Mouse (Mus musculus) neural tube, embryonic 11.5 days (tissue): ENCODE measurements at regions not wholly inside any gene's neighbourhood (a gene's known extent, or its start where the extent isn't known, plus 50 kb on each side); places are given as distances from the start of the nearest gene placed in this dataset.

Source experiments
- ATAC-seq: fragments of 200-750 bp; cut with Nextera tagmentation; 2 replicates; pipeline ENCODE4 v1.8.0; 2017; ENCODE audit warnings: moderate number of reproducible peaks, mild to moderate bottlenecking, moderate TSS enrichment, moderate library complexity; ENCODE audit not compliant: insufficient read depth, low FRiP score, low TSS enrichment
- DNase-seq: peaks from one replicate; pipeline ENCODE4 v3.0.0-alpha.2; 2015; ENCODE audit warnings: low spot score
- H3K27ac ChIP-seq: fragments of 300-500 bp; sonication (generic); 2 replicates; pipeline ENCODE4 v1.5.1; 2014; ENCODE audit warnings: low read depth, mild to moderate bottlenecking, low read length
- H3K27me3 ChIP-seq: fragments of 300-500 bp; sonication (generic); 2 replicates; pipeline ENCODE4 v1.6.1; 2014; ENCODE audit warnings: mild to moderate bottlenecking, low read length, mixed read lengths; ENCODE audit not compliant: control insufficient read depth, insufficient read depth
- H3K36me3 ChIP-seq: fragments of 300-500 bp; sonication (generic); 2 replicates; pipeline ENCODE4 v1.6.1; 2014; ENCODE audit warnings: mild to moderate bottlenecking, low read length, moderate library complexity, mixed read lengths; ENCODE audit not compliant: control insufficient read depth, insufficient read depth
- H3K4me1 ChIP-seq: fragments of 300-500 bp; sonication (generic); 2 replicates; pipeline ENCODE4 v1.6.1; 2014; ENCODE audit warnings: low read length, mixed read lengths; ENCODE audit not compliant: control insufficient read depth, insufficient read depth
- H3K4me2 ChIP-seq: fragments of 300-500 bp; sonication (generic); 2 replicates; pipeline ENCODE4 v1.6.1; 2014; ENCODE audit warnings: low read depth, mild to moderate bottlenecking, moderate library complexity
- H3K4me3 ChIP-seq: fragments of 300-500 bp; sonication (generic); 2 replicates; pipeline ENCODE4 v1.5.1; 2014; ENCODE audit warnings: low read depth, low read length
- H3K9ac ChIP-seq: fragments of 300-500 bp; sonication (generic); 2 replicates; pipeline ENCODE4 v1.6.1; 2014; ENCODE audit warnings: mild to moderate bottlenecking, low read length
- H3K9me3 ChIP-seq: fragments of 300-500 bp; sonication (generic); 2 replicates; pipeline ENCODE4 v1.6.1; 2016; ENCODE audit warnings: low read length; ENCODE audit not compliant: control insufficient read depth
- WGBS: fragments of 180-500 bp; shearing (Covaris S2); extraction: QIAGEN DNeasy Blood & Tissue Kit; methylation state at CpG from one replicate; pipeline ENCODE4 v1.1.7; 2014; 5-methylcytosine and 5-hydroxymethylcytosine counted together

DNA sequence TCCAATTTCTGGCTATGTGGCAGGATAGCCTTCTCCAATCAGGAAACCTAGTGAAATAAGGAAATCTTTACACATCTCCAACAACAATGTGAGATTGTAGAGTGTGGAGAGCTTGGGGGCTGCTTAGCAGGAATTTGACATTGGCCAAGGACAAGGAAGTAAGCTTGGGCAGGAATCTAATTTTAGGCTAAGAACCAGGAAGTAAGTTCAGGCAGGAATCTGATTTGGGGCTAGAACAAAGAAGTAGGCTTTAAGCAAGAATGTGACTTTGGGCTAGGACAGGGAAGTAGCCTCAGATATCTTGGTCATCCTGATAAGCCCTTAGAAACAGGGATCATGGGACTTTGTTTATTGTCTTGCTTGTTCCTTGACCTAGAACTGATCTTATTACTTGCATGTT, 117.6 kb upstream of the Hmga2 start:
- no peak overlapping the region for H3K9ac ChIP-seq

DNA sequence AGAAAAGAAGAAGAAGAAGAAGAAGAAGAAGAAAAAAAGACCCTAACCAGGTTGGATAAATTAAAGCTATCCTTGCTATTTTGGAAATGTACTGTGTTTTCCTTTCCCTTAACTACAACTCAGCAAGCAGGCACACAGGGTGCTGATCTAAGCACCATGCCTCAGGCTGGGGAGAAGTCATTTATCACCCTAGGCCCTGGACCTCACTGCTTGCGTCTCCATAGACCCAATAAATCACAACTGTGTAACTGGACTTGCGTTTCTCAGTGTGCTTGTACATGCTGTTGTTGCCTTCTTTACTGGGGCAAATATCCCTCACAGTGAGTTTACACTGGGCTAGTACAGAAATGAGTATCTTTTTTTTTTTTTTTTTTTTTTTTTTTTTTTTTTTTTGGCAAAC, 113.4 kb upstream of the Hmga2 start:
- Histone ChIP-seq H3K4me1 (no peaks in the 10 kb centered on the region), H3K9me3 (no peaks in the 10 kb centered on the region), H3K4me3 (no peak overlapping the region), H3K27me3 (no peaks in the 10 kb centered on the region), H3K4me2 (no peak overlapping the region), H3K36me3 (no peaks in the 10 kb centered on the region), H3K9ac (no peak overlapping the region), H3K27ac (no peak overlapping the region)
- 12% methylated on average over 2 of the region's 2 CpGs for WGBS
- ATAC-seq, result no peak
- DNase-seq, result peak; percentile 27

More for the DNA sequence above, 117.6 kb upstream of the Hmga2 start:
- H3K4me3 ChIP-seq, result no peak overlapping the region
- H3K27me3 ChIP-seq, result no peaks in the 10 kb centered on the region
- ATAC-seq (no peak), DNase-seq (no peak)
- no peaks in the 10 kb centered on the region for H3K4me1 ChIP-seq
- no peaks in the 10 kb centered on the region for H3K9me3 ChIP-seq
- H3K27ac ChIP-seq, result no peak overlapping the region
- no peaks in the 10 kb centered on the region for H3K36me3 ChIP-seq
- no peak overlapping the region for H3K4me2 ChIP-seq

DNA sequence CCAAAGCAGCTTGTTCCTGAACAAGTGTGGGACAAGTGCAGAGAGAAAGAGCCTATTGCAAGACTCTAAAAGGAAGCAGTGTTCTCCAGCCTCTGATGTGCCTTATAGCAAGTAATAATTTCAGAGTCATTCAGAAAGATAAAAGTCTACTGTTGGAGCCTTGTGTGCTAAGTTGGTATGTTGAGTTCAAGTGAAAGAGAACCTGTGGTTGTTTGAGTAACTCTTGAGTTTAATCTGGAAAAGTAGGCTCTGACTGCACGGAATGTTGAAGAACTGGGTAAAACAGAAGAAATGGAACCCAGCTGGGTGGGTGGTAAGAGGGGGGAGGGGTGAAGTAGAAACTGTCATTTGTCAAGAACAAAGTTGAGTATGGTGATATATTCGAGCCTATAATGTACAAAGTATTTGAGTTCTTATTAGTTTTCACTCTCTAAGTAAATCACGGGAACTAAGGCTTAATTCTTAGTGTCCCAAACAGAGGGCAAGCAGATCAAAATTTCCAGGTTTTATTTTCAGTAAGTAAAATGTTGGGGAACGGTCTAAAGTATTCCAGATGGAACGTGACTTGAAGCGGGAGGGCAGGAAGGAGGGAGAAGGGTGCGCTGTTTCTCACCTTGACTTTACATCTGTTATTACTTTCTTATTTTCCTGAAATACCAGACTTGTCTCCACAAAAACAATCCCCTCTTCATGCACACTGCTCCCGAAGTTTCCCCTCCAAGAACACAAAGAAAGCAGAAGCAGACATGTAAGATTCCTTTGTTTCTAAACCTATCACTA, 111.8 kb upstream of the Hmga2 start:
- no peak overlapping the region for H3K4me3 ChIP-seq
- no peak overlapping the region for H3K4me2 ChIP-seq
- no peaks in the 10 kb centered on the region for H3K27me3 ChIP-seq
- no peak overlapping the region for H3K9ac ChIP-seq
- no peak overlapping the region for H3K27ac ChIP-seq
- H3K36me3 ChIP-seq, result no peaks in the 10 kb centered on the region
- no peaks in the 10 kb centered on the region for H3K4me1 ChIP-seq
- H3K9me3 ChIP-seq, result no peaks in the 10 kb centered on the region
- no peak for ATAC-seq
- 68% methylated on average over 8 of the region's 8 CpGs for WGBS
- no peak for DNase-seq

DNA sequence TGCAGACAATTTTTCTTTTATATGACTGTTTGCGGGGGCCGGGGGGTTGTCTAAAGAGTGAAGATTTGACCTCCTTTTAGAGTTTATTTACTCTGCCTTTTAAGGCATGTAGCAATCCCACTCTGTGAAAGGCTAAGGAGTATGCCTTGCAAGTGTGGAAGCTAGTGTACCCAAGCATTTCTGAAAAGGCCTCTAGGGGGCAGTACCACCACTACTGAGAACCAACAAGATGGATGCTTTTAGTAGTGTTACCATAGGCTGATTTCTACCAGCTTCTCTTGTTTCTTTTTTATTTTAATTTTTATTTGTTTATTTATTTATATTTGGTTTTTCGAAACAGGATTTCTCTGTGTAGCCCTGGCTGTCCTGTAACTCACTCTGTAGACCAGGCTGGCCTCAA, 110.9 kb upstream of the Hmga2 start:
- ATAC-seq (no peak), DNase-seq (no peak)
- no peak overlapping the region for H3K4me2 ChIP-seq
- 85% methylated on average over 3 of the region's 3 CpGs for WGBS
- no peaks in the 10 kb centered on the region for H3K9me3 ChIP-seq
- H3K4me3 ChIP-seq, result no peak overlapping the region
- H3K4me1 ChIP-seq, result no peaks in the 10 kb centered on the region
- H3K27ac ChIP-seq, result no peak overlapping the region
- H3K36me3 ChIP-seq, result no peaks in the 10 kb centered on the region
- no peaks in the 10 kb centered on the region for H3K27me3 ChIP-seq
- no peak overlapping the region for H3K9ac ChIP-seq

DNA sequence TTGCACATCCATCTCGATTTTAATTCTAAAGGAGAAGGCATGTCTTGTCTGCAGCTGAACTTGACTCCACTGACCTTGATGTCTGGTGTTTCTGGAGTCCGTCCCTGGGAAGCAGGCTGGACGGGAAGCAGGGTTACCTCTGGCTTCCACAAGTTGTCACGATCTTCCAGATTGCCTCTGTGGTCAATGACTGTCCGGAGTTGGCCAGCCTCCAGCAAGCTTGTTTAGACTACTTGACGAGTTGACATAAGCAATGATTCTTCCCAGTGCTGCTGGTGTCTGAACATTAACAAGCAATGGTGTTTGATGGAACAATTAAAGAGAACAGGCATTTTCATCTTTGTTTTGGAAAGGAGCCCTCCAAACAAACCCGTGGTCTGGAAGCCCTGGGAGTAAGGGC, 106.2 kb upstream of the Hmga2 start:
- DNase-seq (no peak), ATAC-seq (no peak)
- Histone ChIP-seq H3K27me3 (no peaks in the 10 kb centered on the region), H3K4me1 (no peaks in the 10 kb centered on the region), H3K36me3 (no peaks in the 10 kb centered on the region), H3K27ac (no peak overlapping the region), H3K9ac (no peak overlapping the region), H3K4me3 (no peak overlapping the region), H3K4me2 (no peak overlapping the region), H3K9me3 (no peaks in the 10 kb centered on the region)
- WGBS, result 71% methylated on average over 7 of the region's 7 CpGs

DNA sequence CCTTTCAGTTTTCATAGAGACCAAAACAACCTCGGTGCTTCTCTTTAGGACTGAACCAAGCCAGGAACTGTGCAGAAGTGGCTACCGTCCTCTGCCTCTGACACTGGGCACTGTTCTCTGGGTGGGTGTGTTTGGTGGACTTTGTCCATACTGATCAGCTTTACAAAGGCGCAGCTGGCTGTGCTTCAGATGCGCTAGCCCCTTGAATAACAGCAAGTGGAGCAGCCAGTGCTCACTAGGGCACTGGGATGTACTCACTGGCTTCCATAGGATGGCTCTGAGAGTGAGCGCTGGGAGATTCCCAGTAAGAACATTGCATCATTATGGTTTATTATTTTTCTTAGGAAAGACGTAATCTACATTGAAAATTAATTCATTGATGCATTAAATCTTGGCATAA, 105.3 kb upstream of the Hmga2 start:
- no peaks in the 10 kb centered on the region for H3K9me3 ChIP-seq
- no peak for ATAC-seq
- no peak overlapping the region for H3K4me3 ChIP-seq
- no peak overlapping the region for H3K27ac ChIP-seq
- no peaks in the 10 kb centered on the region for H3K27me3 ChIP-seq
- WGBS, result 87% methylated on average over 6 of the region's 6 CpGs
- no peak overlapping the region for H3K9ac ChIP-seq
- H3K4me1 ChIP-seq, result no peaks in the 10 kb centered on the region
- DNase-seq, result no peak
- no peak overlapping the region for H3K4me2 ChIP-seq
- no peaks in the 10 kb centered on the region for H3K36me3 ChIP-seq

DNA sequence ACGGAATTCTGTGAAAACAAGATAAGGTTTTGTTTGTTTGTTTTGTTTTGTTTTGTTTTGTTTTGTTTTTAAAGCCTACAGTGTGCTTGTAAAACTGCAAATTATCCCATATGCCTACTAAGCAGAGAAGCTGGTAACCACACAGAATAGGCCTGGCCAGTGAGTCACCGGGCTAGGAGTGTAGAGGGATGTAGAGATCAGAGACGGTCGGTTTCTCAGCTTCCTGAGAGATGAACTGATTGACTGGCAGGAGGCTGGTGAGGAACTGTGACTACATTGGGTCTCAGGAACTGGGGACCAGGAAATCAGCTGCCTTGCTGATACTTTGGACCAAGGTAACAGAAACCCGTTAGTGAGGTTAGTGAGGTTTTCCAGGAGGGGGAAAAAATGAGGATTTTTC, 100.6 kb upstream of the Hmga2 start:
- DNase-seq, result no peak
- WGBS, result 53% methylated on average over 5 of the region's 5 CpGs
- no peaks in the 10 kb centered on the region for H3K27me3 ChIP-seq
- no peak for ATAC-seq
- H3K27ac ChIP-seq, result no peak overlapping the region
- H3K4me1 ChIP-seq, result peaks cover 4% of the 10 kb centered on the region; the same call in 1 of the 2 replicates
- H3K4me2 ChIP-seq, result no peak overlapping the region
- no peak overlapping the region for H3K4me3 ChIP-seq
- no peaks in the 10 kb centered on the region for H3K36me3 ChIP-seq
- no peaks in the 10 kb centered on the region for H3K9me3 ChIP-seq
- H3K9ac ChIP-seq, result no peak overlapping the region

DNA sequence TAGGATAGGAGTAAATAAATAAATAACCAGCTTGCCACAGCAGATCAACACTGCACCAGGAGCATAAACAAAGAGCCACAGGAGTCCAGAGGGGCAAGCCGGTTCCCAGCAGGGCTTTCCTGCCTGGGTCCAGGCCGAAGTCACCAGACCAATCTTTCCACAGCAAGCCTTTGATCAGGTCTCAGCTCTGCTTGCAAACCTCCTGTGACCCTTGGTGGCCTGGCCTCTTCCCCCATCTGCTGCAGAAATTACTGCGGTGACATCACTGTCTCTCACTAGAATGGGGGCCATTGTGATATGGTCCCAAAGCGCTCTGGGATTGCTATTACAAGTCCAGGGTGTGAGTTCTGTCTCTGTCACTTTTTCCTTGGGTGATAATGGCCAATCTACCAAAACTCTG, 99.9 kb upstream of the Hmga2 start:
- H3K4me1 ChIP-seq, result peaks cover 4% of the 10 kb centered on the region; the same call in 1 of the 2 replicates
- DNase-seq (peak; percentile 30), ATAC-seq (no peak)
- WGBS, result 5% methylated on average over 4 of the region's 4 CpGs
- no peaks in the 10 kb centered on the region for H3K27me3 ChIP-seq
- H3K4me3 ChIP-seq, result no peak overlapping the region
- H3K36me3 ChIP-seq, result no peaks in the 10 kb centered on the region
- H3K9me3 ChIP-seq, result no peaks in the 10 kb centered on the region
- no peak overlapping the region for H3K9ac ChIP-seq
- no peak overlapping the region for H3K27ac ChIP-seq
- no peak overlapping the region for H3K4me2 ChIP-seq

DNA sequence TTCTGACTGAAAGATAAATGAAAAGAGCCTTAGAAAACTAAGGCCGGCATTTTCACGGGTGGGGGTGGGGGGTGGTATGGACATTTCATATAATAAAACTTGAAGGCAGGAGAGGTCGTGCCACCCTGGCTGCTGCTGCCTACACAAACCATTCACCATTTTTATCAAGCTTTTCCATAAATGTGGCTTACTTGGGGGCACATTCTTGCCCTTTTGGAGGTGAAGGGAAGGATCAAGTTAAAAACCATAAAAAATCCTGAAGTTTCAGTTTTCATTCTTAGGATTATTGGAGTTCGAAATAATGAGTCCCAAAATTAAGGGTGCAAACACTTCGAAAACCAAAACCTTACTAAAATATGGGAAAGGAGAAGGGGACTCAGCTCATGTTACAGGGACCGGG, 95.1 kb upstream of the Hmga2 start:
- H3K4me1 ChIP-seq, result peaks cover 4% of the 10 kb centered on the region; the same call in 1 of the 2 replicates
- no peak for ATAC-seq
- no peak overlapping the region for H3K4me2 ChIP-seq
- H3K9ac ChIP-seq, result no peak overlapping the region
- H3K27ac ChIP-seq, result no peak overlapping the region
- no peaks in the 10 kb centered on the region for H3K36me3 ChIP-seq
- WGBS, result 20% methylated on average over 6 of the region's 6 CpGs
- no peaks in the 10 kb centered on the region for H3K27me3 ChIP-seq
- no peaks in the 10 kb centered on the region for H3K9me3 ChIP-seq
- no peak for DNase-seq
- no peak overlapping the region; the same call in 1 of the 2 replicates for H3K4me3 ChIP-seq
